Mouse (Mus musculus) kidney, adult 2 months (tissue): Measurements from ENCODE around the gene Psmd9. TPM values are rescaled to one million over a fixed set of nuclear protein-coding genes. Genes with fewer than 3 reads are reported as not detected.
"Not testable (repeated sequence)": the region's sequence is repeated elsewhere in the genome, so short reads cannot be mapped to it uniquely, and the experiment has no call there.

Experiments used
- DNase-seq: peaks from one replicate; pipeline ENCODE4 v3.0.0; 2021
- H3K27ac ChIP-seq: fragments of 200-500 bp; 2 replicates; pipeline ENCODE4 v1.5.1; 2012; ENCODE audit warnings: low read depth, low read length, control low read depth, inconsistent platforms; ENCODE audit not compliant: insufficient read depth
- H3K27me3 ChIP-seq: fragments of 200-500 bp; replicated peaks from 2 replicates; pipeline ENCODE4 v1.6.1; 2012; ENCODE audit warnings: mild to moderate bottlenecking, moderate library complexity, low read length, inconsistent platforms; ENCODE audit not compliant: control insufficient read depth, insufficient read depth
- H3K36me3 ChIP-seq: fragments of 200-500 bp; 2 replicates; pipeline ENCODE4 v1.6.1; 2012; ENCODE audit warnings: mild to moderate bottlenecking, moderate library complexity, low read length, inconsistent platforms; ENCODE audit not compliant: control insufficient read depth, insufficient read depth
- H3K4me1 ChIP-seq: fragments of 200-500 bp; 2 replicates; pipeline ENCODE4 v1.6.1; 2011; ENCODE audit warnings: low read length; ENCODE audit not compliant: control insufficient read depth, insufficient read depth
- H3K4me3 ChIP-seq: fragments of 200-500 bp; 2 replicates; pipeline ENCODE4 v1.5.1; 2011; ENCODE audit warnings: mild to moderate bottlenecking, low read depth, low read length, control low read depth; ENCODE audit not compliant: insufficient read depth
- CTCF ChIP-seq: fragments of 200-500 bp; conservative IDR thresholded peaks from 2 replicates; pipeline ENCODE4 v1.5.1; 2011; ENCODE audit warnings: low read depth, mild to moderate bottlenecking, control low read depth, low read length, moderate library complexity, mixed read lengths; ENCODE audit not compliant: insufficient read depth, insufficient read length
- POLR2A ChIP-seq: fragments of 200-500 bp; IDR thresholded peaks from one replicate; pipeline ENCODE4 v1.6.1; 2011; ENCODE audit warnings: low read depth, low read length, control low read depth
- WGBS: fragments of 180-500 bp; shearing (Covaris S2); methylation state at CpG from one replicate; pipeline ENCODE4 v1.1.7; 2018; 5-methylcytosine and 5-hydroxymethylcytosine counted together
- polyA plus RNA-seq: library from polyadenylated mRNA; depleted of rRNA; stranded (reverse); fragments of >200 nt; gene quantifications from 2 replicates; pipeline ENCODE4 v1.2.3, GENCODE M21; 2012

The Psmd9 gene
- polyA plus RNA-seq, 1 experiment = 35.1 TPM

DNA sequence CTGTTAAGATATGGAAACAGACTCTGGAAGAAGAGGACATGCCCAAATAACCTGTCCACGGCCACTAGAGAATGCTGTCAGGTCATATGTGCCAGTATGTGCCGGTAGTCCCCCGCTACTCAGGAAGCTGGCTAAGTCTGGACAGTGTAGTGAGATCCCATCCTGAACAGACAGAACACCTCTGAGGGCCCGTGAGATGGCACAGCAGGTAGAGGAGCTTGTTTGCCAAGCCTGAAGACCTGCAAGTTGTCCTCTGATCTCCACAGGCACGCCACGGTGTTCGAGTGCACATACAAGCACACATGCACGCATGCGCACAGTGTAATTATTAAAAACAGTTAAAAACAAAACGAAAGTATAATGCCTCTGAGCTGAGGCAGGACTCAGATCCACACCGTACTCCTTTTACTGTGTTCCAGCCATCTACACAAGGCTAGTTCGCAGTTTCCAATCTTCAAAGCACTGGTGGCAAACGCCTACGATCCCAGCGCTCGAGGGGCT lies 26.3 kb downstream of the Psmd9 start:
- Histone ChIP-seq H3K4me3 (no peak overlapping the region), H3K27me3 (no peaks in the 10 kb centered on the region), H3K36me3 (no peaks in the 10 kb centered on the region), H3K27ac (no peak overlapping the region), H3K4me1 (peaks cover 2% of the 10 kb centered on the region; the same call in 1 of the 2 replicates)
- DNase-seq = no peak
- WGBS = 88% methylated on average over 16 of the region's 16 CpGs
- TF ChIP-seq POLR2A (no peak), CTCF (no peak)

DNA sequence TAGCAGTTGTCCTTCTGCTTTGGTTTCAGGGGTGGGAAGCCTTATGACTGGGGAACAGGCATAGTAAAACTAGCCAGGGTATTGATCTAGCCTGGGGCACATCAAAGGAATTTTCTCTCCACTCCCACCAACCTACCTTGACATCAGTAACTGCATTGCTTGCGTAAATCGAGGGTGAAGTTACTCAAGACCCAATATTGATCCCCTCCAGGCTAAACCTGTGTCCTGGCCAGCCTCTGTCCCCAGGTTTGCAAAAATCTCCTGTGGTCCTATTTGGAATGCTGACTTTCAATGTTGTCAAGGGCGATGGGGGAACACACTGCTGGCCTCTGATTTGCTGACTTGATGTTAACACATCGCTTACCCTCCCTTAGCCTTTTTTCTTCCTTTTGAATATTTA lies 27.5 kb downstream of the Psmd9 start:
- no peak for TF ChIP-seq POLR2A
- no peak for TF ChIP-seq CTCF
- Histone ChIP-seq H3K27ac (no peak overlapping the region), H3K4me3 (no peak overlapping the region), H3K36me3 (no peaks in the 10 kb centered on the region), H3K27me3 (no peaks in the 10 kb centered on the region), H3K4me1 (0 out of 2 replicates have a peak, but pooled peaks cover 3% of the 10 kb centered on the region)
- 79% methylated on average over 4 of the region's 4 CpGs for WGBS
- DNase-seq = no peak

DNA sequence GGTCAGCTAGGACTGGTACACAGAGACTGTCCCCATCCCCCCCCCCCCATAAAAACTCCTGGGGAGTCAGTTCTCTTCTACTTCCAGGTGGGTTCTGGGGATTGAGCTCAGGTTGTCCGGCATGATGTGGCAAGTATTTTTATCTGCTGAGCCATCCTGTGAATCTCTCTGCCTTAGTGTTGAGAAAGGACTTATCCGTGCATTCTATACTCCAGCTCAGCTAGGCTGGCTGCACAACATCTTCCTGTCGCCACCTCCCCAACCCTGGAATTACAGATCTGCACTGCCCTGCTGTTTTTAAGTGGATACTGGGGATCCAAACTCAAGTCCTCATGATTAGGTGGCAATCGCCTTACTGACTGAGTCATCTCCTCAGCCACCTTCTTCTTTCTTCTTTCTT lies 29.3 kb downstream of the Psmd9 start:
- H3K4me1 ChIP-seq = 0 out of 2 replicates have a peak, but pooled peaks cover 3% of the 10 kb centered on the region
- TF ChIP-seq POLR2A (no peak), CTCF (no peak)
- H3K27ac ChIP-seq = no peak overlapping the region

DNA sequence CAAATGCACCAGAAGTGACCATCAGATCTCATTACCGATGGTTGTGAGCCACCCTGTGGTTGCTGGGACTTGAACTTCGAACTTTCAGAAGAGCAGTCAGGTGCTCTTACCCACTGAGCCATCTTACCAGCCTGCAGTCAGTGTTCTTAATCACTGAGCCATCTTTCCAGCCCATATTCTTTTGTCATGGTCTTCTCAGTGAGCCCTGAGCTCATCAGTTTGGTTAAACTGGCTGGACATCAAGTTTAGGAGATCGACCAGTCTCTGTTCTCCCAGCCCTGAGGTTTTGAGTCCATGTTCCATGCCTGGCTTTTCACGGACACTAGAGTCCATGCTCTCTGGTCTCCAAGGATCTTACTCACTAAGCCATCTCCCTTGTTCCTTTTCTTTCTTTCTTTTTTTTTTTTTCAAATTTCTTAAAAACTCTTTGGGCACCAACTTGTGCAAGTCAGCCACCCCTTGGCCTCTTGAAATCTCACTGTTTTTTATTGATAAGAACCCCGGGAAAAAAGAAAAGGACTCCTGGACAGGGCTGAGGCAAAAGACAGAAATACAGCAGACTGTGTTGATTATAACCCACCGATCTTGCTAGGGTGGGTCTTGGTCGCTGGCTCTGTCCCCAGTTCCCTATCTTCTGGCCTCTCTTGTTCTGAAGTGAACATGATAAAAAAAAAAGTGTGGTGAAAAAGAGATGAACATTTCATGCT lies 31.8 kb downstream of the Psmd9 start:
- WGBS = 64% methylated on average over 7 of the region's 7 CpGs
- not testable (repeated sequence) for DNase-seq, H3K4me1 ChIP-seq, H3K36me3 ChIP-seq, H3K4me3 ChIP-seq, H3K27me3 ChIP-seq, H3K27ac ChIP-seq

More for the DNA sequence above, 29.3 kb downstream of the Psmd9 start:
- no peaks in the 10 kb centered on the region for H3K36me3 ChIP-seq
- no peaks in the 10 kb centered on the region for H3K27me3 ChIP-seq
- no peak overlapping the region for H3K4me3 ChIP-seq
- 90% methylated on average over 4 of the region's 4 CpGs for whole genome bisulfite sequencing
- DNase-seq = no peak

DNA sequence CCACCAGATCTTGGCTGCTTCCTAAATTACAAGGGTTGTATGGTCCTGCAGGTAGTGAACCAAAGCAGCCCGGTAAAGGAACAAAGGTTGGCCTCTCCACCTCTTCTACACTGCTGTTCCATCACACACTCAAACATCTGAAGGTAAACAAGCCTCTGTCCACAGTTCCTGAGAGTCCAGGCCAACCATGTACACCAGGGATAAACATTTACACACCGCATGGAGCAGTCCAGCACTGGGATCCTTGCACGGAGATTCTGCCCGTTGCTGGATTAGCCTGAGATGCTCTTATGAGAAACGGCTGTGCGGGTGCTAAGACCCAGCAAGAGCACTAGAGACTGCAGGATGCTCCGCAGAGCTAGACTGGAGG lies 32.3 kb downstream of the Psmd9 start:
- H3K4me3 ChIP-seq = no peak overlapping the region
- no peak for TF ChIP-seq CTCF
- no peak overlapping the region for H3K27ac ChIP-seq
- no peaks in the 10 kb centered on the region for H3K27me3 ChIP-seq
- DNase-seq = peak; percentile 83
- no peaks in the 10 kb centered on the region for H3K36me3 ChIP-seq
- 58% methylated on average over 7 of the region's 7 CpGs for WGBS
- 0 out of 2 replicates have a peak, but pooled peaks cover 3% of the 10 kb centered on the region for H3K4me1 ChIP-seq

DNA sequence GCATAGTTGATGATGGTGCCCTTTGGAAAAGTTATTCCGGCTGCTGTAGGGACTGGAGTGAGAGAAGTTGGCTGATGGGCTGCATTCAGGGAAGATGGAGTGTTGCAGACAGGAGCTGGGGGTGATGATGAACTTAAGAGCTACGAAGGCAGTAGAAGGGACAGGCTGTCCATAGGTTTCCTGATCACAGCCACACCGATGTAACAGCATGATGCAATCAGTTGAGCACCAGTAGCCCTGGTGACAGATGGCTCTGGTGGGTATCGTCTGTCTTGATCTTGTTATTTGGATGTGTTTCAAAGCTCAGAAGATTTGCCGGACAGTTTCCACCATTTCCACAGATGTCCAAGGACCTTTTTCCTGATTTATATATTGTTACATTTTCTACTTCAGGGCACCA lies 32.8 kb downstream of the Psmd9 start:
- Histone ChIP-seq H3K4me3 (no peak overlapping the region), H3K36me3 (no peaks in the 10 kb centered on the region), H3K27ac (no peak overlapping the region), H3K4me1 (0 out of 2 replicates have a peak, but pooled peaks cover 3% of the 10 kb centered on the region), H3K27me3 (no peaks in the 10 kb centered on the region)
- no peak for DNase-seq
- TF ChIP-seq CTCF = no peak
- no peak for TF ChIP-seq POLR2A
- 65% methylated on average over 5 of the region's 5 CpGs for WGBS

DNA sequence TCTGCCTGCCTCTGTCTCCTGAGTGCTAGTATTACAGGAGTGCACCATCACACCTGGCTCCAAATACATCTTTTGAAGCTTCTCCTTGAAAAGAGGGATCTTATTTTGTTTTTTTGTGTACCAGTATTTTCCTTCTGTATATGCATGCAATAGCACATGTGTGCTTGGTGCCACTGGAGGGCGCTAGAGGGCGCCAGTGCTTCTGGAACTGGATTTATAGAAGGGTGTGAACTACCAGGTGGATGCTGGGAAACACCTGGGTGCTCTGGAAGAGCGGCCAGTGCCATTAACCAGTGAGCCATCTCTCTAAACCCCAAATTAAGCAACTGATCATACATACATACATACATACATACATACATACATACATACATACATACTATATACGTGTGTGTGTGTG lies 33.6 kb downstream of the Psmd9 start:
- not testable (repeated sequence) for DNase-seq, H3K27ac ChIP-seq, H3K4me1 ChIP-seq, H3K27me3 ChIP-seq, H3K4me3 ChIP-seq, H3K36me3 ChIP-seq
- 42% methylated on average over 4 of the region's 4 CpGs for WGBS

DNA sequence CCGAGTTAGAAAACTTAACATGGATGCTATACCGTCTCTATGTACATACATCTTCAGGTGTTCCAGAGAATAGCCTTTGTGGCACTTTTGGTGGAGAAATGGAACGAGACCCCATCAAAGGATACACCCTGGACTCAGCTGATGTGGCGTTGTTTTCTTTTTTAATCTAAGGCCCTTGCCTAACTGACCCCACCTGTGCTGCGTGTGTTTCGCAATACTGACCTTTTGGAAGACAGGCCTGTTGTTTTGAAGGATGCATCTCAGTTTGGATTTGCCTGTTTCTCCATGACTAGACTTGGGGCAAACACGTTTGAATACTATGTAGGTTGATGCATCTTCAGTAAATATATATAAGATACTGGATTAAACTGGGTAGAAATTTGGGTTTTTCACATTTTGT lies 34.4 kb downstream of the Psmd9 start:
- not testable (repeated sequence) for H3K27me3 ChIP-seq, H3K4me3 ChIP-seq, H3K4me1 ChIP-seq, DNase-seq, H3K27ac ChIP-seq, H3K36me3 ChIP-seq
- 79% methylated on average over 7 of the region's 7 CpGs for WGBS

DNA sequence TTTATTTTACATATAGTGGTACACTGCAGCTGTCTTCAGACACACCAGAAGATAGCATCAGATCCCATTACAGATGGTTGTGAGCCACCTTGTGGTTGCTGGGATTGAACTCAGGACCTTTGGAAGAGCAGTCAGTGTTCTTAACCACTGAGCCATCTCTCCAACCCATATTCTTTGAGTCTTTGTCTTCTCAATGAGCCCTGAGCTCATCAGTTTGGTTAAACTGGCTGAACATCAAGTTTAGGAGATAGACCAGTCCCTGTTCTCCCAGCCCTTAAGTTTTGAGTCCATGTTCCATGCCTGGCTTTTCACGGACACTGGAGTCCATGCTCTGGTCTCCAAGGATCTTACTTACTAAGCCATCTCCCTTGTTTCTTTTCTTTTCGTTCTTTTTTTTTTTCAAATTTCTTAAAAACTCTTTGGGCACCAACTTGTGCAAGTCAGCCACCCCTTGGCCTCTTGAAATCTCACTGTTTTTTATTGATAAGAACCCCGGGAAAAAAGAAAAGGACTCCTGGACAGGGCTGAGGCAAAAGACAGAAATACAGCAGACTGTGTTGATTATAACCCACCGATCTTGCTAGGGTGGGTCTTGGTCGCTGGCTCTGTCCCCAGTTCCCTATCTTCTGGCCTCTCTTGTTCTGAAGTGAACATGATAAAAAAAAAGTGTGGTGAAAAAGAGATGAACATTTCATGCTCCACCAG lies 53.3 kb downstream of the Psmd9 start:
- not testable (repeated sequence) for H3K27me3 ChIP-seq, DNase-seq, H3K4me1 ChIP-seq, H3K27ac ChIP-seq, H3K4me3 ChIP-seq, H3K36me3 ChIP-seq
- WGBS = 51% methylated on average over 5 of the region's 5 CpGs
